Mouse (Mus musculus) monocyte, adult 5-6 weeks (primary cell): ENCODE measurements around the gene Zfp446. TPM values are rescaled to one million over a fixed set of nuclear protein-coding genes. Genes with fewer than 3 reads are reported as not detected.
"Not testable (repeated sequence)": the region's sequence is repeated elsewhere in the genome, so short reads cannot be mapped to it uniquely, and the experiment has no call there.

Source experiments
- ATAC-seq: fragments of 153-309, 156-312 bp; replicated peaks from 2 replicates; pipeline ENCODE4 v1.8.0; 2017; ENCODE audit warnings: mild to moderate bottlenecking; ENCODE audit not compliant: low TSS enrichment, insufficient number of reproducible peaks, severe bottlenecking, poor library complexity, low FRiP score
- total RNA-seq: library from RNA; stranded (forward); fragments of 200-1000, 200-491, 200-594 nt; gene quantifications from 3 replicates; pipeline ENCODE4 v1.2.3, GENCODE M21; 2017

The Zfp446 gene
- total RNA-seq, result 0.43 to 1.3 TPM (median 1.0 TPM) in 3 replicates

DNA sequence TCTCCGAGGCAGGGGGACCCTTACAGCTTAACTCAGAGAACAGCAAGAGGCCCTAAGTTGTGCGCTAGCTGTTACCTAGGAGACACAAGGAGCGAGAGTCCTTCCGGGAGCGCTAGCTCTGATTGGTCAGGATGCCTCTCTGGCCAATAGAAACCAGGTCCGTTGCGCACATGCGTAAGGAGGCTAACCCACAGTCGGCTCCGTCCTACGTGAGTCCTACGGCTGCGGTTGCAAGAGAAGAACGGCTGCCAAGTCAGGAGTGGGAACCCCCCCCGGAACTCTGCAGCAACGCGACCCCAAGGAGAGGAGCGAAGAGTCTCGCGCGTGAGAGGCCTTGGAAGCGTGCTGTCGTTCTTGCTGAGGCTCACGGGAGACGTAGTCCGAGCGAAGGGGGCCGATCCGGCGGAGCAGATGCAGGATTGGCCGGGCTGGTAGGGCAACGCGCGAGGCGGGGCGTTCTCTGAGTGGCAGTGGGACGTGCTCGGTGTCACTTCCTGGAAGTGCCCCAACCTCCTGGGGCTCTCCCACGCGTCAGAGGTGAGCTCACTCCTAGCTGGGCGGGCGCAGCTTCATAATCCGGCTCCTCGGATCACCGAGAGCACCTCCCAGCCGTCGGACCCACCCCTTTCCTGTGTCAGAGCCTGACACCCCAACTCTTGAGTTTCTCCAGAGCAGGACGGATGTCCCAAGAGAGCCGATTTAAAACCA lies at the start of gene Zfp446:
Gene Zfp446 (plus strand): TSS at position 167 of the 708 bp plus-strand sequence.
- peak; percentile 97 for ATAC-seq

DNA sequence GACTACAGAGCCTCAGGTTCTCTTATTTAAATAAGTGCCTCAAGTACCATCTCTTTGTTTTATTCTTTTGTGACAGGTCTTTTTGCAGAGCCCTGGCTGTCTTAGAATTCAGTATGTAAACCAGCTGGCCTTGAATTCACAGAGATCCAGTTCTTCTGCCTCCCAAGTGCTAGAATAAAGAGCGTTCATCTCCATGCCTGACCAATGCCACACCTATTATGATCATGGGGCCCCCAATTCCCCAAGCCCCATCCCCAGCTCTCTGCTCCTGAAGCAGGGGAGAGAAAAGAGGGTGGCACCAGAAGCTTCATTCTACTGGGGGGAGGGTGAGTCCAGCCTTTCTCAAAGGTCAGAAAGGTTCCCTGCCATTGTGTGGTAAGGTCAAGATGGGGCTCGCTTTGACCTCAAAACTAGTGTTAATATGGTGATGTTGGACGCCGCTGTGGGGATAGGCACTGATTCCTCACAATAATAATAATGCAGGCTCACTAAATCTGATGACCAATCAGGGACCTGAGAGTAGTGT lies 44.0 kb upstream of the Zfp446 start:
- no peak for ATAC-seq

DNA sequence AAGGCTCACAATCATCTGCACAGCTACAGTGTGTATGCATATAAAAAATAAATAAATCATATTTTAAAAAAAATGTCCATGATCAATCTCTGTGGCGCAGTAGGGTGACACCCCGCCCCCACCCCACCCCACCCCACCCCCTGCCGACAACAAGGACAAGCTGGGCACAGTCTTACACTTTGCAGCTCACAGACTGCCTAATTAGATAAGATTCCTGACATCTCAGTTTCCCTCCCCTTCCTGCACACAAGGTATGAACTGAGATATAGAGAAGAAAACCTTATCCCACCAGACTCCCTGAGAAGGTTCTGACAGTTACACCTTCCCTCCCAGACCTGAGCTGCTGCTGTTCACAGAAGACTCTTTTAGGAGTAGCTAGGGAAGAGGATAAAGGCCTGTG lies 42.8 kb upstream of the Zfp446 start:
- ATAC-seq, result no peak

- not testable (repeated sequence) for ATAC-seq
Observed at GRCm38 (mm10) chr7:12937254-12937803, 40.3 kb upstream of the Zfp446 start.

- ATAC-seq, result no peak
Observed at GRCm38 (mm10) chr7:12940599-12940998, 37.0 kb upstream of the Zfp446 start.

DNA sequence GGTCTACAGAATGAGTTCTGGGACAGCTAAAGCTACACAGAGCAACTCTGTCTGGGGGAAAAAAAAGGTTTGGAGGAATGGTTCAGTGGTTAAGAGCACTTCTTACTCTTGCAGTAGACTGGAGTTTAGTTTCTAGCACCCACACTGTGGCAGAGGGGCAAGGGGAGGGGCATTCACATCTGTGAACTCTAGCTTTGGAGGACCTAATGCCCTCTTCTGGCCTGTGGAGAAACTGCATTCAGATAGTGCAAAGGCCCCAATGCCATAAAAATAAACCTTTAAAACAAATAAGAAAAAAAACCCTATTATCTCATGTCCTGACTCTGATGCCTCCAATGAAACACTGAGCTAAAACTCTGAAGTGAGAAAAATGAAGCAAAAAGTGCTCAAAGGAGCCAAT lies 34.2 kb upstream of the Zfp446 start:
- ATAC-seq, result peak; percentile 65

GRCm38 (mm10) chr7:12949032-12949871 lies 28.4 kb upstream of the Zfp446 start:
- ATAC-seq, result peak; percentile 97

GRCm38 (mm10) chr7:12949872-12950229 lies 27.8 kb upstream of the Zfp446 start:
- no peak for ATAC-seq

- no peak for ATAC-seq
Observed at GRCm38 (mm10) chr7:12954896-12955295, 22.8 kb upstream of the Zfp446 start.

DNA sequence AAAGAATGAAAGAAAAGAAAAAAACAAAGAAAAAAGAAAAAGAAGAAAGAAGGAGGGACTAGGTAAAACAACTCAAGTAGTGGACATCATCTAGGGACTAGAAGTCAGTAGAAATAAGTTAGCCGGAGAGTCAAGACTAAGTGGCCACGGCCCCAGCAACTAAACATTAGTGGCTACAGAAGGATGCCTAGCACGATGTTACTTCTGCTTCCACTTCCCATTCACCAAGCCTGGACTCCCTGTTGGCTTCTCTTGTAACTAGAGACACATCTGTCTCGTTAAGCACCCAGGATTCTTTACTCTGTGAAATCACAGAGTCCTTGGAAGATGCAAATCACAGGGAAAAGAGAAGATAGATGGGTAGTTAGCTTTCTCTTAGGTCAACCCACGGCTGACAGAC lies 20.1 kb upstream of the Zfp446 start:
- no peak for ATAC-seq

DNA sequence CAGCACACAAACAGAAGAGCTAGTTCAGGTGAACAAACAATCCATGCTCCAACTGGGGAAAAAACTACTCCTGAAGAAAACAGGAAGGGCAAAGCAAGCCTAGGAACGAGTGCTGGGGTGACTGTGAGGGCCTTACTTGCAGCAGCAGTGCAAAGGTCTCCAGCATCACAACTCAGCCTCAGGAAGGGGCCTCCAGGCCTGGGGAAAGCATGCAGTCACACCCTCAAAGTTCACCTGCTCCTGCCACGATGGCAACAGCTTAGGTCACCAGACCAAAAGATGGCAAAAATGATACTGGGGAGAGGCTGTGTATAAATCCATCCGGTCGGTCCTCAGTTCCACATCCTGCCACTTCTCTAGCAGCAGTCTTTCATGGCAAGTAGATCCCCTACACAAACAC lies 18.7 kb upstream of the Zfp446 start:
- no peak for ATAC-seq

- ATAC-seq, result no peak
Observed at GRCm38 (mm10) chr7:12959718-12960117, 17.9 kb upstream of the Zfp446 start.

- peak; percentile 64 for ATAC-seq
Observed at GRCm38 (mm10) chr7:12961511-12962141, 16.0 kb upstream of the Zfp446 start.

DNA sequence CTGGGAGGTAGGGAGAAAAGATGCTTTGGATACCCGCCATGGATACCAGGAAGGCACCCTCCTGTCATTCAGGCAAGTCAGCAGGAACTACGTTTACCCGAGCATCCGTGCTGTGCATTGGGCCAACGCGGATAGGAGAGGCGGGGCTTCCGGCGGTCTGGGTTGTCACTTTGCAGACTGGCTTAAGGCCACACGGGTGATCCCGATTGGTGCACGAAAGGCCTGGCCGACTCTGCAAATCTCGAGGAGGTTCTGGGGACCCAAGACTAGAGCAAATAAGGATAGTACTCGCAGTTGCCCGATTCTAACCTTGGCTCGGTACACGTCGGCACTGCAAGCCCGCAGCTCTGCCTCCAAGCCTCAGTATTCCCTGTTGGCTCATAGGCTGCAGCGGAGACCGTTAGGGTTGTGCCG lies 12.0 kb upstream of the Zfp446 start, which contains the start of gene Zfp324:
Gene Zfp324 (plus strand): TSS at position 161 of the 414 bp plus-strand sequence.
- peak; percentile 90 for ATAC-seq

DNA sequence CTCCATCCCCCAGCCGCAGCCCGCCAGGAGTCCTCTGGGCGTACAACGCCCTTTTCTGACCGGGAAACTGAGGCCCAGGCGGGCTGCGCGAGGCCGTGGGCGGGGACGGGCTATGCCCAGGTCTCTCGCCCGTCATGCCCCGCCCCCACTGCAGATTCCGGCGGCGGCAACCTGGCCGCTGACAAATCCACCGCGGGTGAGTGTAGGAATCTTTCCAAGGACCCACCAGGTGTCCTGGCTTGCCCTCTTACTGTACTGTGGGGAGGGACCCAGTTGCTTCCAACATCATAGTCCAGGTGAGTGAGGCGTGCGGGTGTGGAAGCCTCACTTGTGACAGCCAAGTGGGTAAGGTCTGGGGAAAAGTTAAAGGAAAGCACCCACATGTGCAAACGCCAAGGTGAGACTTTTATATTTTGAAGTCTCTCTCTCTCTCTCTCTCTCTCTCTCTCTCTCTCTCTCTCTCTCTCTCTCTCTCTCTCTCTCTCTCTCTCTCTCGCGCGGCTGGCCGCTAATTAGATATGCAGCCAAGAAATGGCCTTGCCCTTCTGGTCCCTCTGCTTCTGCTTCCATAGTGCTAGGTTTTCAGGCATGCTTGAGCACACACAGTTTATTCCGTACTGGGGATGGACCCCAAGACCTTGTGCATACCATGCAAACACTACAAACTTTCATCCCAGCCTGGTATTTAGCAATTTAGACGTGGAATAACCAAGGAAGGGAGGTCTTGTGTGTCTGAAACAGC lies 11.4 kb upstream of the Zfp446 start:
- ATAC-seq, result no peak

GRCm38 (mm10) chr7:12970906-12971305 lies 6.7 kb upstream of the Zfp446 start:
- no peak for ATAC-seq

DNA sequence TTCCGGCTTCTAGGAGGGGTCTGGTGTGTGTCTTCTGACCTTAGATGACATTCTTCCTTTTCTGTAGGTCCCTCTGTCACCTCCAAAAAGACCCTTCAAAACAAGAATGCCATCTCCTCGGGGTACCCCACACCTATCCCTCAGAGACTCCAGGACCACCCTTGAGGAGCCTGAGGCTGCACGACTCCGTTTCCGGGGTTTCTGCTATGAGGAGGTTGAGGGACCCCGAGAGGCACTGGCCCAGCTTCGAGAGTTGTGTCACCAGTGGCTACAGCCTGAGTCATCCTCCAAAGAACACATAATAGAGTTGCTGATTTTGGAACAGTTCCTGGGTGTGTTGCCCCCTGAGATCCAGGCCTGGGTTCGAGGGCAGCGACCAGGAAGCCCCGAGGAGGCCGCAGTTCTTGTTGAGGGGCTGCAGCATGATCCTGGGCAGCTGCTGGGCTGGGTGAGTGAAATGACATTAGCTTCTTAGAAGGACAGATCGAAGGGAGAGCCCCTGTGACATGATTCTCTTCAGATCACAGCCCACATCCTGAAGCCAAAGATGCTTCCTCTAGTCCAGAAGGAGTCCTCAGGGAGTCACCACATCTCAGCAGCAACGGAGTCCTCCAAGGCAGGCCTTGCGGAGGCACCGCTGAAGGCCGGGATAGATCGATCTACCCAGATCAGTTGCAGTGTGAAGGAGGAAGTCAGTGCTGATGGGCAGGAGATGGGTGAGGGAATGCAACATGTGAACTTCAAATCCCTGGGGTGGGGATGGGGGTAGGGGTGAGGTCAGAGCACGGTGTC lies 1.5 kb downstream of the Zfp446 start:
- no peak for ATAC-seq

- ATAC-seq, result no peak
Observed at GRCm38 (mm10) chr7:12979776-12980175, 2.1 kb downstream of the Zfp446 start.
